Mouse (Mus musculus) ovary, adult 18-20 months (tissue): Measurements from ENCODE around the gene B9d1.

Experiments used
- DNase-seq: peaks from one replicate; pipeline ENCODE4 v3.0.0; 2022; ENCODE audit warnings: low spot score, mixed read lengths

B9d1 gene

GRCm38 (mm10) chr11:61541106-61541505, 36.2 kb downstream of the B9d1 start:
- no peak for DNase-seq

DNA sequence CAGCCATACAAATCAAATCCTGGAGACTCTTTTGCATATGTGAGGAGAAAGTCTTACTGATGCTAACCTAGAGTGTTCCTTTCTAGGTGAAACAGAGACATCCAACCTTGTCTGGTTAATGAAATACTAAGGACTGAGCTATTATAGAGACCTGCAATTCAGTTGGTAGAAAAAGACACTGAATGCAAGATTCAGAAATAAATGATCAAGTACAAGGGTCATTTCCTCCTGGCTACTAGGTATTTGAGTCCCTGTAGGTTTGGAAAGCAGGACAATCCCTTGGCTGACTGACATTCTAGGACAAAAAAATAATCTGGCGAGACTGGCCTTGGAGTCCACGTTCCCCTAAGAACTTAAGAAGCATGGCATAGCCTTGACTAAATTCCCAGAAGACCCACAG, 40.6 kb downstream of the B9d1 start:
- no peak for DNase-seq

- DNase-seq, result no peak
Observed at GRCm38 (mm10) chr11:61546452-61546851, 41.5 kb downstream of the B9d1 start.

DNA sequence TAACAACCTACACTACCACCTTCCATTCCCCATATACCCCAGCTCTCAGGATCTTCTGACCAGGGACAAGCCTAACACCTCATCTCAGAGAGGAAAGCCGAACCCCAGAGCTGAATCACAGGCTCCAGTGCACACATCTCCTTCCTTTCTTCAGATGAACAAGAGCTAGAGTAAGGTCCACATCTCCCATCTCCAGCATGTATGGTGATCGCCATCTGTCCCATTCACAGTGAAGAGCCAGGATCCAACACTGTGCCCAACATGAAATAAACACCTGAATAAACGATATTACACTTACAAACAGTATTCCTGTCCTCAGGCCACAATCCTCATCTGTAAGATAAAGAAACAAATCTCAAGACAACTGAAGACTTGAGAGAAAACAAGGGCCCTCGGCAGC, 42.8 kb downstream of the B9d1 start:
- DNase-seq, result no peak

- no peak for DNase-seq
Observed at GRCm38 (mm10) chr11:61550631-61551030, 45.7 kb downstream of the B9d1 start.

- no peak for DNase-seq
Observed at GRCm38 (mm10) chr11:61553015-61553754, 48.2 kb downstream of the B9d1 start.

DNA sequence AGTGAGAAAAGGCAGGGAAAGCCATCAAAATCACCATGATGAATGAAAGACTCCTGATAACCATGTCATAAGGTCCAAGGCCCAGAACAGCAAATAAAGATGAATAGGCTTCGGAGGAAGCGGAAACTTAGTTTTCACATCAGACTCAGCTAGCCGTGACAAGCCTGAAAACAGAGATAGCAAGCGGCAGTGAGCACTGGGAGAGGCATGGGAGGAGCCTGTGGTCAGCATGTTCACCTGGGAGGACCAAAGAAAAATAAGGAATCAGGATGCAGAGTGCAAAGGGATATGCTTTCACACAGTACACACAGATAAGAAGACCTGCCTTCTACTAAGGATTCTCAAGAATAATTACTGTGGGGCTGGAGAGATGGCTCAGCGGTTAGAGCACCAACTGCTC, 54.6 kb downstream of the B9d1 start:
- DNase-seq, result no peak

GRCm38 (mm10) chr11:61562421-61562820, 57.5 kb downstream of the B9d1 start:
- no peak for DNase-seq
